Mouse (Mus musculus): ENCODE data around the gene H13. TPM values are rescaled to one million over a fixed set of nuclear protein-coding genes. Genes with fewer than 3 reads are reported as not detected.
A peak's percentile ranks its signal among the peaks of the same experiment; 100 is the strongest.

H13 gene
- total RNA-seq, 2 experiments from 2014 or later = 32.6 to 37.3 TPM

DNA sequence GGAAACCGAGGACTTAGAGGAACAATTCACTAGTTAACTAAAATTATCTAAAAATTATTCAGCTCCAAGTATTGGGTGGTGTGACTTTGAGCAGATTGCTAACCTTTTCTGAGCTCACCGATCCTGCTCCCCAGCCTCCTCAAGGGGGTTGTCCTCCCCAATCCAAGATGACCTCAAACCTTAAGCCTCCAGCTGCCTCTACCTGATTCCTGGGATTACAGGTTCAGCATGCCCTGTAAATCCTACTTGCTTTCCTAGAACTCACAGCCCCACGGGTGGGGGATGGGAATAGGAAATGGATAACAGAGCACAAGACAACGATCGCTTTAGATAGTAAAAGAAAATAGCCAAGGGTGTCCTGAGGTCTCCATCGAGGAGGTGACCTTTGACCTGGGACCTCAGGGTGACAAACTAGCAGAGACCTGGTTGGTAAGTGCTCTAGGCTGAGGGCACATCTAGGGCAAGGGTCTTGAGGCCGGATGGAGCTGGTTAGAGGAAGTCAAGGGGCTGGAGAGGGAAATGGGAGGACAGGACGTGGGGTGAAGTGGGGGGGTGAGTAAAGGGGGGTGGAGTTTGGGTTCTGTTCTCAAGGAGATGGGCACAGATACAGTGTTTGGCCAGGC, 59.9 kb downstream of the H13 start:
- Histone ChIP-seq H3K4me3 (peak overlapping the region; percentile 11; the same call in 1 of the 2 replicates), H3K27ac (peak overlapping the region; percentile 85)
- DNase-seq = no peak
- intact Hi-C loops (cut with DNase I) = no loop called here
- no peak for TF ChIP-seq CTCF (IDR thresholded peaks at IDR 0.05)

DNA sequence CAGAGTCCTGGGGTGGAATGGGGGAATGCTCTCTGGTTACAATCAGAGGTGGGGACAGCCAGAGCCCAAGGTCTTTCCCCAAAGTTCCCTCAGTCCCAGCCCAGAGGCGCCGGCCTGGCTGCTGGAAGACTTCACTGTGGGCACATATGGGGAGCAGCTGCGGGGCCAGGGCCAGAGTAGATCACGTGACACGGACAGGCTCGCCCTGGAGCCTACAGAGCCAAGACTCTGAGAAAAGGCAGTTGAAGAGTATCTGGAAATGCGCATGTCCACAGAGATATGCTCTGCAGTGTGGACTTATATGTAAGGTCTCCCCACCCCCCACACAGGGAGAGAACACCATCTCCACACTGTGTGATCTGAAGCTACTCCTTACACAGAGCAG, 60.4 kb downstream of the H13 start:
- no peak for TF ChIP-seq CTCF (IDR thresholded peaks at IDR 0.05)
- Histone ChIP-seq H3K27ac (peak overlapping the region; percentile 85), H3K4me3 (peak overlapping the region; percentile 11; the same call in 1 of the 2 replicates)
- DNase-seq = peak; percentile 81
- intact Hi-C loops (cut with DNase I) = no loop called here

DNA sequence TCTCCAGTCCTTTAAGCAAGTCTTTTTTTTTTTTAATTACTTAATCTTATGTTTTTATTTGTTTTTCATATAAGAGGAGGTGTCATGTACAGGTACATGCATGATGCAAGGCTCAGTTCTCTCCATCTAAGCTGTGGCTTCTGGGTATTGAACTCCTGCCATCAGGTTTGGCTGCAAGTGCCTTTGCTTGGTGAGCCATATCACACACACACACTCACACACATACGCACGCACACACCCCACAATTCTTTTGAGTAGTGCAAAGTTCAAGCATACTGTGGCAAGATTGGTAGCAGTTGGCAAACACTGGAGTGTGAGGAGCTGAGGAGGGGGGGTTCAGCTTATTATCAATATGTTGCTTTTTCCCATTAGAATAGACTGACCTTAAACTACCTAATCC, 63.9 kb downstream of the H13 start:
- intact Hi-C loops (cut with DNase I) = no loop called here
- Histone ChIP-seq H3K27ac (no peak overlapping the region), H3K4me3 (no peak overlapping the region)
- TF ChIP-seq CTCF (IDR thresholded peaks at IDR 0.05) = no peak
- DNase-seq = no peak

DNA sequence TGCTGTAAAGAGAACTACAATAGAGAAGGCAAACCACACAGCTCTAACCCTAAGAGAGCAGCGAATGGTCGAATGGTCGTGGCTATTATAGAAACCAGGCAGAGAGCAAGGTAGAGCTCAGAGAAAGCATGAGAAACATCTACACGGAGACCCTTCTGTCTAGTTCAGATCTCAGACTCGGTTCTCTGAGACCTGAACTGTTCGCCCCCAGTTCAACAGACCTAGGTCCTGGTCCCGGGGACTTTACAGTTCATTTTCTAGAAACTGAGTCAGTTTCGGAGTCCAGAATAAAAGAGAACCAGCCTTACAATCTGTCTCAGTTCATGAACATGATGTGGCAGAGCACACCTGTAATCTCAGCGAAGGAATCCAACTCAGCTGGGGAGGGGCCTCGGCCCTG, 65.2 kb downstream of the H13 start:
- TF ChIP-seq CTCF (IDR thresholded peaks at IDR 0.05) = no peak
- Histone ChIP-seq H3K27ac (peak overlapping the region; percentile 94), H3K4me3 (peak overlapping the region; percentile 76)
- DNase-seq = no peak
- intact Hi-C loops (cut with DNase I) = no loop called here

DNA sequence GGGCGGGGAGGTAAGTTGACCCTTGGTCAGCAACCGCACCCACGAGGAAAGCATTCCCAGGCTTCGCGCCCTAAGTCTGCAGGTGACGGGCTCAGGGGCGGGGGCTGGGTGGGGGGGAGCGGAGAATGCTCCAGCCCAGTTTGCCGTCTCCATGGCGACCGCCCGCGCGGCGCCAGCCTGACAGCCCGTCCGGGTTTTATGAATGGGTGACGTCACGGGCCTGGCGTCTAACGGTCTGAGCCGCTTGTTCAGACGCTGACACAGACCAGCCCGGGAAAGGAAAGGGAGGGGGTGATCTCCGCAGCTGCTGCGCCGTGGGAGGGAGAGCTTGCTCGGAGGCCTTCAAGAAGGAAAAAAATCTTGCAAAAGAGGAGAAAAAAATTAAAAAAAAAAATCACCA, 65.7 kb downstream of the H13 start:
- H3K4me3 ChIP-seq = peak overlapping the region; percentile 76
- intact Hi-C loops (cut with DNase I) = loop anchor here (5.0 kb wide), 1 partner anchor 52 kb away; no protein-coding TSS in a partner anchor
- peak; percentile 94 for DNase-seq
- peak overlapping the region; percentile 94 for H3K27ac ChIP-seq
- TF ChIP-seq CTCF (IDR thresholded peaks at IDR 0.05) = no peak

DNA sequence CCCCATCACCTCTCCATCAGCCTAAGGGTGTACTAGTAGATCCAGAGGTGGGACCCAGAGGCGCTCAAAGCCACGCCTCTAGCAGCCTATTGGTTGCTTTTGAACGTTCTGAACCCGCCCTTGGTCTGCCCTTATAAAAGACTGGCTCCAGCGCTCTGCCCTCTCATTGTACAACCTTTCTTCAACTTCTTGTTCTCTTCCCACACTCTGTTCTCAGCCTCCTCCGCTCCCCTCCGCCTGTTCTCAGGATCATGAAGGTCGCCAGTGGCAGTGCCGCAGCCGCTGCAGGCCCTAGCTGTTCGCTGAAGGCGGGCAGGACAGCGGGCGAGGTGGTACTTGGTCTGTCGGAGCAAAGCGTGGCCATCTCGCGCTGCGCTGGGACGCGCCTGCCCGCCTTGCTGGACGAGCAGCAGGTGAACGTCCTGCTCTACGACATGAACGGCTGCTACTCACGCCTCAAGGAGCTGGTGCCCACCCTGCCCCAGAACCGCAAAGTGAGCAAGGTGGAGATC, 66.9 kb downstream of the H13 start, which contains the start of gene Id1:
TSS of gene Id1 (plus strand) at position 162 of the 512 bp plus-strand sequence.
- peak; percentile 81 for DNase-seq
- Histone ChIP-seq H3K4me3 (peak within 1 kb of the TSS; percentile 76), H3K27ac (peak within 1 kb of the TSS; percentile 94)
- intact Hi-C loops (cut with DNase I) = loop anchor here (5.0 kb wide), 1 partner anchor 51 kb away; no protein-coding TSS in a partner anchor
- no peak for TF ChIP-seq CTCF (IDR thresholded peaks at IDR 0.05)

DNA sequence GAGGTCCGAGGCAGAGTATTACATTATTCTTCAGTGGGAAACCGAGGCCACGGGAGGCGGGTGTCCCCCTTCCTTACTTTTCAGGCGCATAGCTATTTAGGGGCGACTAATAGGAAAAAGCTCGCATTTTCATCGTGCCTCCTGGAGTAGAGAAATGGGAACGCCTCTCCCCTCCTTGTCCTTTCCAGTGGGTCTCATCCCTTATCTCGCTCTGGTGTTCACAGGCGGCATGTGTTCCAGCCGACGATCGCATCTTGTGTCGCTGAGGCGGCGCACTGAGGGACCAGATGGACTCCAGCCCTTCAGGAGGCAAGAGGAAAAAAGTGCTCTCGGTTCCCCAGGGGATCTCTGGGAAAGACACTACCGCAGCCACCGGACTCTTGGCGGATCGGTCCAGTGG, 67.5 kb downstream of the H13 start:
- intact Hi-C loops (cut with DNase I) = loop anchor here (5.0 kb wide), 1 partner anchor 51 kb away; no protein-coding TSS in a partner anchor
- H3K27ac ChIP-seq = peak overlapping the region; percentile 94
- no peak for TF ChIP-seq CTCF (IDR thresholded peaks at IDR 0.05)
- H3K4me3 ChIP-seq = peak overlapping the region; percentile 76
- DNase-seq = peak; percentile 44

DNA sequence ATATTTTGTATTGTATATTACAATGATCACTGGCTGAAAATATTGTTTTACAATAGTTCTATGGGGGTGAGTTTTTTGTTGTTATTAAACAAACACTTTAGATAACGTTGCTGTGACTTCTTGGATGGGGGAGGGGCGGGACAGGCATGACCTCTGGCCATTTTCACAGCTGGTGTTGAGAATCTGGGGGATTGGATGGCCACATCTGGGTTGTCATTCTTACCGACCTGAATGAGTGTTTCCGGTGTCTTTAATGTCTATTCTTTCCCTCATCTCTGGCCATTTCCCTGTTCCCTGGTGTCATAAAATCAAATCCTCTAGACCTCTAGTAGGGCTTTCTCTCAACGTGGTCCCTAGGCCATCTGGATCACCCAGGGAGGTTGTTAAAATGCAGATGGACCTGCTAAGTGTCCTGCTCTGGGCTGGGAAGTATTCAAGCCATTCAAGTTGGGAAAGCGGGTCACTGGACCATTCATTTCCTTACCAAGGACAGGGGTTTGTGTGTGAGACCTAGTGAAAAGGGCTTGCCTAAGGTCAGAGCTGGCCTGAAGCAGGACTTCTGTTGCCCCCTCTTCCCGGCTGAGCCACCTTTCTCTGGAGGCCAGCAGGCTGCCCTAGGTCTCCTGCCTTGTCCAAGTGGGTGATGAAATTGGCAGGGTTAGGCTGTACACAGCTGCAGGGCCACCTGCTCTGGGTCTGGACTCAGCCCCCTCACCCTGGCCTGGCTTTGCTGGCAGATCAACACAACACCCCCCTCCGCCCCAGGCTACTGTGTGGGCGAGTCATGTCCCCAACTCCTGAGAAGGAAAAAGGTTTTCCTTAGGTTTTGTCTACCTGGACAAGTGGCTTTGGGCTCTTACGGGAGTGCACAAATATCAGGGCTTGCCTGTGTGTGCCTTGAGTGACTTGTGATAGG, 68.3 kb downstream of the H13 start:
- intact Hi-C loops (cut with DNase I) = loop anchor here (5.0 kb wide), 1 partner anchor 50 kb away; no protein-coding TSS in a partner anchor
- no peak for TF ChIP-seq CTCF (IDR thresholded peaks at IDR 0.05)
- Histone ChIP-seq H3K4me3 (peak overlapping the region; percentile 76), H3K27ac (peak overlapping the region; percentile 94)
- peak; percentile 48 for DNase-seq

DNA sequence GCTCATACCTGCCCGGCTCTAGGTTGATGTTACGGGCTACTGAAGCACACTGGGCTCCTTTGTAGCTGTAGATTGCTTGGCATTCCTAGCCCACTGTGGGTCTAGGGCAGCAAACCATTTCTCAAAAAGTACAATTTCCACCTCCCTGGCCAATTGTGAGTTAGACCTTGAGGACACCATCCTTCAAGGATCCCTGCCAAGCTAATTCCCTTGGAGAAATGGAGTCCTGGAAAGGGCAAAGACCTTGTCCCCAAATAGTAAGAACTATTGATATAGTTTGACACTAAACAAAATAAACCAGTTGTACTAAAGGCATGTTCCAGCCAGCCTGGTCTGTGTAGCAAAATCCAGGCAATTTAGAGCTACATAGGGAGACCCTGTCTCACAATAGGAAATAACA, 69.1 kb downstream of the H13 start:
- Histone ChIP-seq H3K27ac (peak overlapping the region; percentile 94), H3K4me3 (peak overlapping the region; percentile 76)
- intact Hi-C loops (cut with DNase I) = loop anchor here (5.0 kb wide), 1 partner anchor 49 kb away; no protein-coding TSS in a partner anchor
- no peak for TF ChIP-seq CTCF (IDR thresholded peaks at IDR 0.05)
- no peak for DNase-seq

DNA sequence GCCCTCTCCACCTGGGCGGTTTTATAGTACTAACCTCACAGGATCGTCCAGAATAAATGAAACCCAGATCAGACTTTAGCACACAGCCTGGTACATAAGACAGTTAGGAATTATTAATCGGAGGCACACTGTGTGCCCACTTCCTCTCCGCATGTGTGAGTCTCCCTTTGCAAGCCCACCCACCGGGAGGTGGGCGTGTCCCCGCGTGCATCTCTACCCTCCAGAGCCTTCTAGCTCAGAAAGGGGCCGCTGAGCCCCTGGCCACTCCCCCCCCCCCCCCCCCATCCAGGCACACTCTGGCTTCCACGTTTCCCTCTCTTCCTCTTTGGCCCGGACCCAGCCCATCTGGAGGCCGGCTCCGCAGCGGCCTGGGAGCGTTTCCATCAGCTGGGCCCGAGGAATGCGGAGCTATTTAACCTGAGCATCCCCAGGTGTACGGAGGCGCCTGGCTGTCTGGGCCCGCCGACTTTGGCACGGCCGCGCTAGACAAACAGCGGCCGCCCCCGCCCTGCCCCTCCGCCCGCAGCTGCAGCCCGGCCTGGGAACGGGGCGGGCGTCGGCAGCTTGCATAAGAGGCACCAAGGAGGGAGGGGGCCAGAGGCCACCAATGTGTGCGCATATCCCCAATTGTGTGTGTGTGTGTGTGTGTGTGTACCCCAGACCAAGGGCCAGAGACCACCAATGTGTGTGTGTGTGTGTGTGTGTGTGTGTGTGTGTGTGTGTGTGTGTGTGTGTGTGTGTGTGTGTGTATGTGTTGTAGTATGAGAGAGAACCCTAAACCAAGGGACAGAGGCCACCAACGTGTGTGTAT, 70.0 kb downstream of the H13 start:
- Histone ChIP-seq H3K4me3 (peak overlapping the region; percentile 76), H3K27ac (peak overlapping the region; percentile 94)
- intact Hi-C loops (cut with DNase I) = loop anchor here (1.0 to 5.0 kb wide), 2 partner anchors 32 to 48 kb away; no protein-coding TSS in a partner anchor
- TF ChIP-seq CTCF (IDR thresholded peaks at IDR 0.05) = no peak
- DNase-seq = peak; percentile 87

DNA sequence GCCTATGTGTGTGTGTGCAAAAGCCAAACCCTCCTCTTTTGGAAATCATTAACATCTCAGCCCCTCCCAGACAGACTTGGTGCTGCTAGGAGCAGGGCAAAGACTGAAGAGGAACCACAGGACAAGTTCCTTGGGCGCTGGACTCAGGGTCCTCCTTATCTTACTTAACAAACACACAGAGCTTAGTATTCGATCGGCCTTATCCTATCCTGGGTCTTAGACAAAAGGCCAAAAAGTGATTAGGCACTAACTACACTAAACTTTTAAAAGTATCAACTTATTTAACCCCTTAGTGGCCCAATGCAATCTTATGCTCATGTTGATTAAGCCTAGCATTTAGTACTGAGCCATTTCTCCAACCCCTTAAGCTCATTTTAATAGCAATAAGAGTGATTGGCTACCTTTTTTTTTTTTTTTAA, 70.6 kb downstream of the H13 start:
- DNase-seq = no peak
- Histone ChIP-seq H3K4me3 (peak overlapping the region; percentile 76), H3K27ac (peak overlapping the region; percentile 94)
- intact Hi-C loops (cut with DNase I) = loop anchor here (1.0 to 5.0 kb wide), 2 partner anchors 33 to 47 kb away; no protein-coding TSS in a partner anchor
- no peak for TF ChIP-seq CTCF (IDR thresholded peaks at IDR 0.05)

DNA sequence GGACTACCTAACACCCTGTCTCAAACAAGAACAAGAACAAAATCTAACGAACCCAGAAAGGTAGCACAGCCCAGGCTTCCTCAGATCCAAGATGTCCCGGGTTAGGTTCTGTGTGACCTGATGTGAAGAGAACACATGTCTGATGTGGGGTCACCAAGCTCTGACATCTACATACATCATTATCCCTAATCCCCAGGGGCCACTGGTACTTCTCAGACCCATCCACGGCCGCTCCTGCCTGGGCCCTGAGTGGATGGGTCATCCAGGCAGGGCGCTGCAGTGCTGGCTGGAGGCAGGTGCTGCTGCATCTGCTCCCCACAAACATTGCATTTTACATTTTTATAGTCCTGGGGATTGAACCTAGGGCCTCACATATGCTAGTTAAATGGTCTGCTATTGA, 71.2 kb downstream of the H13 start:
- Histone ChIP-seq H3K27ac (peak overlapping the region; percentile 94), H3K4me3 (no peak overlapping the region)
- intact Hi-C loops (cut with DNase I) = no loop called here
- no peak for DNase-seq
- no peak for TF ChIP-seq CTCF (IDR thresholded peaks at IDR 0.05)
